Mouse (Mus musculus) heart, embryonic 11.5 days (tissue): ENCODE data around the gene Ccl9. TPM values are rescaled to one million over a fixed set of nuclear protein-coding genes. Genes with fewer than 3 reads are reported as not detected.

ENCODE experiments used
- ATAC-seq: fragments of 200-750 bp; cut with Nextera tagmentation; replicated peaks from 2 replicates; pipeline ENCODE4 v1.8.0; 2017; ENCODE audit warnings: moderate library complexity; ENCODE audit not compliant: insufficient number of reproducible peaks, low FRiP score, low TSS enrichment
- H3K27ac ChIP-seq: fragments of 300-500 bp; sonication (generic); 2 replicates; pipeline ENCODE4 v1.5.1; 2014; ENCODE audit warnings: mild to moderate bottlenecking, low read depth, low read length
- H3K27me3 ChIP-seq: fragments of 300-500 bp; sonication (generic); 2 replicates; pipeline ENCODE4 v1.6.1; 2014; ENCODE audit warnings: mild to moderate bottlenecking, low read length, mixed read lengths; ENCODE audit not compliant: control insufficient read depth, insufficient read depth
- H3K36me3 ChIP-seq: fragments of 300-500 bp; sonication (generic); 2 replicates; pipeline ENCODE4 v1.6.1; 2014; ENCODE audit warnings: mild to moderate bottlenecking, low read length, moderate library complexity, mixed read lengths; ENCODE audit not compliant: control insufficient read depth, insufficient read depth
- H3K4me1 ChIP-seq: fragments of 300-500 bp; sonication (generic); 2 replicates; pipeline ENCODE4 v1.6.1; 2014; ENCODE audit warnings: low read length; ENCODE audit not compliant: control insufficient read depth, insufficient read depth
- H3K4me2 ChIP-seq: fragments of 300-500 bp; sonication (generic); 2 replicates; pipeline ENCODE4 v1.6.1; 2014; ENCODE audit warnings: mild to moderate bottlenecking, moderate library complexity
- H3K4me3 ChIP-seq: fragments of 300-500 bp; sonication (generic); 2 replicates; pipeline ENCODE4 v1.5.1; 2014; ENCODE audit warnings: low read depth, low read length
- H3K9ac ChIP-seq: fragments of 300-500 bp; sonication (generic); 2 replicates; pipeline ENCODE4 v1.6.1; 2014; ENCODE audit warnings: mild to moderate bottlenecking, low read depth, low read length, moderate library complexity
- H3K9me3 ChIP-seq: fragments of 300-500 bp; sonication (generic); replicated peaks from 2 replicates; pipeline ENCODE4 v1.6.1; 2016; ENCODE audit warnings: low read length; ENCODE audit not compliant: control insufficient read depth
- WGBS: fragments of 180-500 bp; shearing (Covaris S2); extraction: QIAGEN DNeasy Blood & Tissue Kit; methylation state at CpG from one replicate; pipeline ENCODE4 v1.1.7; 2014; ENCODE audit not compliant: insufficient replicate concordance; 5-methylcytosine and 5-hydroxymethylcytosine counted together
- polyA plus RNA-seq: library from polyadenylated mRNA; unstranded; fragments of >200 nt; fragmentation: Nextera tagmentation; extraction: Ambion mirVana; gene quantifications from 2 replicates; pipeline ENCODE4 v1.2.1, GENCODE M21; 2014

Gene Ccl9
- polyA plus RNA-seq, 1 experiment from 2014 or later, result 1.2 TPM

DNA sequence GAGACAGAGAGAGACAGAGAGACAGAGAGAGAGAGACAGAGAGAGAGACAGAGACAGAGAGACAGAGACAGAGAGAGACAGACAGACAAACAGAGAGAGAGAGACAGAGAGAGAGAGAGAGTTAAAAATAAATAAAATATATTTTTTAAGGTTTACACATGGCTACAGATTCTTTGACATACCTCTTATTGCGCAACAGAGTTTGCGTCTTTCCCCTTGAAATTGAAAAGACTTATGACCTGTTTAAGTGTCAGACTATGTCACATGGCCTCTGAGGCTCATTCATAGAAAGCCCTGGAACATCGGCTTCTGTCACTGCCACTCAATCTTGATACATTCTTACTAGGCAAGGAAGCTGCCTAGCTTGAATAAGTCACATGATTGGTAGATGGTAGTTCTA, 25.0 kb upstream of the Ccl9 start:
- no peaks in the 10 kb centered on the region for H3K4me1 ChIP-seq
- no peak overlapping the region for H3K4me2 ChIP-seq
- H3K27ac ChIP-seq, result no peak overlapping the region
- H3K27me3 ChIP-seq, result no peaks in the 10 kb centered on the region
- 92% methylated on average over 3 of the region's 3 CpGs for WGBS
- H3K4me3 ChIP-seq, result no peak overlapping the region
- no peaks in the 10 kb centered on the region for H3K9me3 ChIP-seq
- H3K36me3 ChIP-seq, result no peaks in the 10 kb centered on the region
- no peak for ATAC-seq
- H3K9ac ChIP-seq, result no peak overlapping the region

GRCm38 (mm10) chr11:83600576-83600975, 22.1 kb upstream of the Ccl9 start:
- Histone ChIP-seq H3K36me3 (no peaks in the 10 kb centered on the region), H3K27me3 (no peaks in the 10 kb centered on the region), H3K4me3 (no peak overlapping the region), H3K4me1 (no peaks in the 10 kb centered on the region), H3K9me3 (no peaks in the 10 kb centered on the region), H3K4me2 (no peak overlapping the region), H3K27ac (no peak overlapping the region), H3K9ac (no peak overlapping the region)
- ATAC-seq, result no peak
- 73% methylated on average over 2 of the region's 2 CpGs for WGBS

- ATAC-seq, result no peak
- WGBS, result 69% methylated on average over 3 of the region's 3 CpGs
These were observed 20.6 kb upstream of the Ccl9 start for GRCm38 (mm10) chr11:83598991-83599390.

GRCm38 (mm10) chr11:83598207-83598837, 19.9 kb upstream of the Ccl9 start:
- Histone ChIP-seq H3K27me3 (no peaks in the 10 kb centered on the region), H3K4me3 (no peak overlapping the region), H3K9me3 (no peaks in the 10 kb centered on the region), H3K27ac (no peak overlapping the region), H3K4me1 (no peaks in the 10 kb centered on the region), H3K4me2 (no peak overlapping the region), H3K36me3 (no peaks in the 10 kb centered on the region), H3K9ac (no peak overlapping the region)
- 78% methylated on average over 3 of the region's 3 CpGs for WGBS
- no peak for ATAC-seq

More at GRCm38 (mm10) chr11:83598991-83599390, 20.6 kb upstream of the Ccl9 start:
- no peak overlapping the region for H3K4me2 ChIP-seq
- no peaks in the 10 kb centered on the region for H3K9me3 ChIP-seq
- no peaks in the 10 kb centered on the region for H3K36me3 ChIP-seq
- H3K4me1 ChIP-seq, result no peaks in the 10 kb centered on the region
- no peak overlapping the region for H3K9ac ChIP-seq
- H3K27ac ChIP-seq, result no peak overlapping the region
- no peaks in the 10 kb centered on the region for H3K27me3 ChIP-seq
- H3K4me3 ChIP-seq, result no peak overlapping the region

DNA sequence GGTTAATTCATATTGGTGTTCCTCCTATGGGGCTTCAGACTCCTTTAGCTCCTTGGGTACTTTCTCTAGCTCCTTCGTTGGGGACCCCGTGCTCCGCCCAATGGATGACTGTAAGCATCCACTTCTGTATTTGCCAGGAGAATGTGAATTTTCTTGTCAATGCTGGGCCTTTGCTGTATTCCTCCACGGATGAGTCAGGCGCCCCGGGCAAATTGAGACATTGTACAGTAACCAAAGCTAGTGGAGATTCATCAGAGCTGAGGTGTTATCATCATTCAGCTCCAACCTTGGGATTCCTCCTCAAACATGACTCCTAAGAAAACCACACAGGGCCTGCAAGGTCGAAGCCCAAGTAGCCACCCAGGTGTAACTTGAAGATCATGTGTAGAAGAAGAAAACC, 19.4 kb upstream of the Ccl9 start:
- no peaks in the 10 kb centered on the region for H3K27me3 ChIP-seq
- WGBS, result 85% methylated on average over 7 of the region's 7 CpGs
- no peak overlapping the region for H3K9ac ChIP-seq
- H3K4me3 ChIP-seq, result no peak overlapping the region
- H3K9me3 ChIP-seq, result no peaks in the 10 kb centered on the region
- H3K4me2 ChIP-seq, result no peak overlapping the region
- H3K27ac ChIP-seq, result no peak overlapping the region
- no peak for ATAC-seq
- no peaks in the 10 kb centered on the region for H3K4me1 ChIP-seq
- H3K36me3 ChIP-seq, result no peaks in the 10 kb centered on the region

GRCm38 (mm10) chr11:83595669-83596455, 17.4 kb upstream of the Ccl9 start:
- Histone ChIP-seq H3K36me3 (no peaks in the 10 kb centered on the region), H3K27me3 (no peaks in the 10 kb centered on the region), H3K9ac (no peak overlapping the region), H3K27ac (no peak overlapping the region), H3K9me3 (no peaks in the 10 kb centered on the region), H3K4me3 (no peak overlapping the region), H3K4me1 (no peaks in the 10 kb centered on the region), H3K4me2 (no peak overlapping the region)
- WGBS, result 76% methylated on average over 7 of the region's 7 CpGs
- no peak for ATAC-seq

- H3K4me2 ChIP-seq, result no peak overlapping the region
- ATAC-seq, result no peak
- no peak overlapping the region for H3K27ac ChIP-seq
These were observed 15.0 kb upstream of the Ccl9 start for GRCm38 (mm10) chr11:83593453-83593852.

GRCm38 (mm10) chr11:83592853-83593252, 14.4 kb upstream of the Ccl9 start, which contains the start of gene Ccl6:
Gene Ccl6, minus strand, starts transcription at chr11:83593087.
- no peaks in the 10 kb centered on the region for H3K4me1 ChIP-seq
- H3K4me3 ChIP-seq, result no peak within 1 kb of the TSS
- H3K4me2 ChIP-seq, result no peak within 1 kb of the TSS
- no peak within 1 kb of the TSS for H3K27ac ChIP-seq
- H3K36me3 ChIP-seq, result no peaks in the 10 kb centered on the region
- H3K9ac ChIP-seq, result no peak within 1 kb of the TSS
- no peaks in the 10 kb centered on the region for H3K9me3 ChIP-seq
- 49% methylated on average over 2 of the region's 2 CpGs for WGBS
- no peaks in the 10 kb centered on the region for H3K27me3 ChIP-seq
- ATAC-seq, result no peak

More at GRCm38 (mm10) chr11:83593453-83593852, 15.0 kb upstream of the Ccl9 start:
- H3K4me1 ChIP-seq, result no peaks in the 10 kb centered on the region
- no peak overlapping the region for H3K4me3 ChIP-seq
- H3K36me3 ChIP-seq, result no peaks in the 10 kb centered on the region
- H3K9ac ChIP-seq, result no peak overlapping the region
- H3K9me3 ChIP-seq, result no peaks in the 10 kb centered on the region
- 88% methylated on average over 5 of the region's 5 CpGs for WGBS
- H3K27me3 ChIP-seq, result no peaks in the 10 kb centered on the region
